ENCODE assay signal across 17 mouse cellular contexts in genomic region chr1:188158675-188159074, GRCm38 (mm10).
DNase-seq lines count a peak whose midpoint lies in the region; ATAC-seq and TF ChIP-seq lines count a peak whose summit lies in the region.
"Had no signal": no experiment of that assay in that cellular context is flagged by ENCODE, and none has a peak within 500 bp of the region (broad histone marks: within the 10 kb centered on the region; RNA-seq: fewer than 3 reads in every experiment).

No protein-coding gene starts in this region.

- no peaks in the 10 kb centered on the region; the same call in 1 of the 2 replicates for H3K79me2 ChIP-seq in MEL (ENCODE audit: control insufficient read depth, insufficient read depth, low read length, poor library complexity)

- no peak overlapping the region for H3K4me3 ChIP-seq in heart, embryonic 13.5 days
- H3K4me3 ChIP-seq in lung, embryonic 14.5 days (ENCODE audit: low read depth, low read length): no peak overlapping the region
- H3K4me3 ChIP-seq in MEL (ENCODE audit: control insufficient read depth in 1 of 2, insufficient read depth in 1 of 2, low read depth in 2 of 2, low read length in 2 of 2): no peak overlapping the region

- ATAC-seq in heart, embryonic 13.5 days (ENCODE audit: extremely low read depth, insufficient number of reproducible peaks, low FRiP score, low TSS enrichment): no peak
- ATAC-seq in lung, embryonic 14.5 days (ENCODE audit: insufficient read depth): peak; percentile 31; the same call in 1 of the 2 replicates
- ATAC-seq: activated CD4-positive, CD25-positive, alpha-beta regulatory T cell, adult 4 months; CD4-positive, CD25-positive, alpha-beta regulatory T cell, adult 4 months; Patski had no signal

- H3K9me3 ChIP-seq in heart, embryonic 13.5 days: no peaks in the 10 kb centered on the region
- H3K9me3 ChIP-seq in lung, embryonic 14.5 days (ENCODE audit: low read depth, low read length): no peaks in the 10 kb centered on the region
- no peaks in the 10 kb centered on the region for H3K9me3 ChIP-seq in MEL (replicated peaks; ENCODE audit: insufficient read depth, low read length)

- H3K36me3 ChIP-seq in heart, embryonic 13.5 days: no peaks in the 10 kb centered on the region
- no peaks in the 10 kb centered on the region for H3K36me3 ChIP-seq in lung, embryonic 14.5 days (ENCODE audit: insufficient read depth)
- peaks cover 0 to 45% of the 10 kb centered on the region in 2 experiments; a peak in 2 of 4 replicates for H3K36me3 ChIP-seq in MEL (ENCODE audit: control insufficient read depth in 1 of 2, insufficient read depth in 2 of 2, low read length in 2 of 2)
- H3K36me3 ChIP-seq: G1E had no signal

- no peaks in the 10 kb centered on the region for H3K27me3 ChIP-seq in heart, embryonic 13.5 days (replicated peaks)
- H3K27me3 ChIP-seq in lung, embryonic 14.5 days (ENCODE audit: insufficient read depth, low read length): no peaks in the 10 kb centered on the region
- no peaks in the 10 kb centered on the region for H3K27me3 ChIP-seq in MEL (ENCODE audit: control insufficient read depth in 1 of 2, insufficient read depth in 2 of 2, low read length in 2 of 2)
- H3K27me3 ChIP-seq: CH12.LX, Patski had no signal

- no peak overlapping the region for H3K9ac ChIP-seq in heart, embryonic 13.5 days
- no peak overlapping the region for H3K9ac ChIP-seq in lung, embryonic 14.5 days
- H3K9ac ChIP-seq in MEL (ENCODE audit: control insufficient read depth, low read depth, low read length, poor library complexity, severe bottlenecking): no peak overlapping the region

- TF ChIP-seq CTCF in lung, embryonic 14.5 days (IDR thresholded peaks at IDR 0.05; ENCODE audit: low read depth): no peak
- no peak for TF ChIP-seq CTCF in MEL (IDR thresholded peaks at IDR 0.05 in 2 of 3, conservative IDR thresholded peaks at IDR 0.05 in 1 of 3; ENCODE audit: control insufficient read depth in 1 of 3, insufficient read depth in 1 of 3, low read depth in 2 of 3, low read length in 3 of 3, poor library complexity in 1 of 3, severe bottlenecking in 1 of 3)

- TF ChIP-seq RAD21 in MEL (IDR thresholded peaks at IDR 0.05; ENCODE audit: low read depth, low read length): no peak

- no peak for DNase-seq in heart, adult 8-10 months (ENCODE audit: low spot score)
- no peak for DNase-seq in lung, embryonic 14.5 days
- no peak for DNase-seq in lung, postnatal 25 days (ENCODE audit: low spot score)
- peak; percentile 62 for DNase-seq in MEL (ENCODE audit: low read depth, low spot score)
- DNase-seq in liver: no peak
- DNase-seq: adrenal gland, adult 8-10 months; B cell, adult 2 months; cerebellum, adult 11 months; cerebellum, adult 11-12 months; cerebellum, adult 18-20 months; cerebellum, adult 2 months had no signal

- H3K27ac ChIP-seq in heart, embryonic 13.5 days (replicated peaks): peak overlapping the region; percentile 30; the same call in 1 of the 2 replicates
- H3K27ac ChIP-seq in lung, embryonic 14.5 days (ENCODE audit: low read depth): no peak overlapping the region
- H3K27ac ChIP-seq in MEL (ENCODE audit: control insufficient read depth, low read depth, low read length): peak overlapping the region; percentile 86

- TF ChIP-seq EP300 in MEL (IDR thresholded peaks at IDR 0.05; ENCODE audit: low read depth in 1 of 2, low read length in 2 of 2): peak; percentile 24 to 63; a peak in 3 of 4 replicates

- H3K4me2 ChIP-seq in heart, embryonic 13.5 days: no peak overlapping the region
- no peak overlapping the region for H3K4me2 ChIP-seq in lung, embryonic 14.5 days

- peaks cover 43% of the 10 kb centered on the region for H3K4me1 ChIP-seq in heart, embryonic 13.5 days
- H3K4me1 ChIP-seq in lung, embryonic 14.5 days (ENCODE audit: insufficient read depth): no peaks in the 10 kb centered on the region
- H3K4me1 ChIP-seq in MEL (ENCODE audit: control insufficient read depth in 1 of 2, insufficient read depth in 2 of 2, low read length in 2 of 2): peaks cover 29 to 49% of the 10 kb centered on the region in 2 experiments

- no peak for TF ChIP-seq POLR2A in MEL (IDR thresholded peaks at IDR 0.05; ENCODE audit: control insufficient read depth in 1 of 2, insufficient read depth in 1 of 2, low read depth in 1 of 2, low read length in 2 of 2, poor library complexity in 1 of 2)

- WGBS in heart, embryonic 13.5 days: 60% methylated on average over 1 of the region's 1 CpGs
- WGBS in lung, embryonic 14.5 days: 54% methylated on average over 1 of the region's 1 CpGs

TF ChIP-seq in MEL, 35 proteins besides CTCF, POLR2A, EP300 and RAD21:
- TF ChIP-seq BHLHE40 (IDR thresholded peaks at IDR 0.05; ENCODE audit: borderline replicate concordance, low read depth, low read length): no peak
- TF ChIP-seq MYC (IDR thresholded peaks at IDR 0.05; ENCODE audit: low read depth, low read length): no peak
- TF ChIP-seq UBTF (IDR thresholded peaks at IDR 0.05; ENCODE audit: borderline replicate concordance, insufficient read depth, low read depth, low read length): no peak
- no peak for TF ChIP-seq MAFK (IDR thresholded peaks at IDR 0.05; ENCODE audit: borderline replicate concordance, low read depth, low read length)
- no peak for TF ChIP-seq GABPA (IDR thresholded peaks at IDR 0.05; ENCODE audit: low read depth, low read length)
- no peak for TF ChIP-seq SMC3 (IDR thresholded peaks at IDR 0.05; ENCODE audit: low read depth, low read length)
- no peak for TF ChIP-seq ZMIZ1 (IDR thresholded peaks at IDR 0.05; ENCODE audit: low read depth, low read length)
- TF ChIP-seq ETS1 (IDR thresholded peaks at IDR 0.05; ENCODE audit: low read depth, low read length): 0 out of 2 replicates have a peak, but pooled peaks have one; percentile 50
- no peak for TF ChIP-seq ZKSCAN1 (IDR thresholded peaks at IDR 0.05; ENCODE audit: low read depth, low read length)
- TF ChIP-seq E2F4 (IDR thresholded peaks at IDR 0.05; ENCODE audit: borderline replicate concordance, low read depth, low read length): no peak
- no peak for TF ChIP-seq POLR2AphosphoS2 (IDR thresholded peaks at IDR 0.05; ENCODE audit: low read length)
- TF ChIP-seq TBP (IDR thresholded peaks at IDR 0.05; ENCODE audit: low read depth, low read length): no peak
- TF ChIP-seq MAZ (IDR thresholded peaks at IDR 0.05; ENCODE audit: low read depth, low read length): no peak
- no peak for TF ChIP-seq MEF2A (IDR thresholded peaks at IDR 0.05; ENCODE audit: extremely low read depth, insufficient replicate concordance, low read depth, low read length, poor library complexity, severe bottlenecking)
- peak; percentile 21; the same call in 1 of the 2 replicates for TF ChIP-seq RCOR1 (IDR thresholded peaks at IDR 0.05; ENCODE audit: low read depth, low read length)
- no peak for TF ChIP-seq MAX (IDR thresholded peaks at IDR 0.05; ENCODE audit: low read length)
- no peak; the same call in 1 of the 2 replicates for TF ChIP-seq MXI1 (IDR thresholded peaks at IDR 0.05; ENCODE audit: low read depth, low read length)
- TF ChIP-seq ZC3H11A (IDR thresholded peaks at IDR 0.05; ENCODE audit: low read depth, low read length): no peak
- no peak for TF ChIP-seq USF1 (IDR thresholded peaks at IDR 0.05; ENCODE audit: low read depth, low read length)
- TF ChIP-seq ZNF384 (IDR thresholded peaks at IDR 0.05; ENCODE audit: low read depth, low read length): no peak
- no peak for TF ChIP-seq CHD2 (IDR thresholded peaks at IDR 0.05; ENCODE audit: low read length)
- peak; percentile 23 for TF ChIP-seq SIN3A (IDR thresholded peaks at IDR 0.05; ENCODE audit: low read length)
- TF ChIP-seq HCFC1 (IDR thresholded peaks at IDR 0.05; ENCODE audit: low read depth, low read length): no peak
- no peak for TF ChIP-seq KAT2A (conservative IDR thresholded peaks at IDR 0.05; ENCODE audit: low read depth, low read length)
- no peak for TF ChIP-seq JUND (IDR thresholded peaks at IDR 0.05; ENCODE audit: low read depth, low read length)
- peak; percentile 66; the same call in 1 of the 2 replicates for TF ChIP-seq TCF12 (IDR thresholded peaks at IDR 0.05; ENCODE audit: low read depth, low read length)
- no peak for TF ChIP-seq NELFE (IDR thresholded peaks at IDR 0.05; ENCODE audit: low read depth, low read length)
- TF ChIP-seq NRF1 (IDR thresholded peaks at IDR 0.05; ENCODE audit: insufficient read depth, low read depth, low read length, poor library complexity, severe bottlenecking): no peak
- TF ChIP-seq USF2 (IDR thresholded peaks at IDR 0.05; ENCODE audit: borderline replicate concordance in 1 of 2, insufficient read depth in 1 of 2, low read depth in 1 of 2, low read length in 2 of 2): no peak
- TF ChIP-seq MYB (IDR thresholded peaks at IDR 0.05; ENCODE audit: low read depth, low read length): no peak
- TF ChIP-seq CHD1 (IDR thresholded peaks at IDR 0.05; ENCODE audit: low read depth, low read length): 0 out of 2 replicates have a peak, but pooled peaks have one; percentile 32
- 0 out of 2 replicates have a peak, but pooled peaks have one; percentile 47 for TF ChIP-seq GATA1 (IDR thresholded peaks at IDR 0.05; ENCODE audit: low read depth, low read length)
- no peak for TF ChIP-seq ELF1 (IDR thresholded peaks at IDR 0.05; ENCODE audit: low read depth, low read length)
- no peak for TF ChIP-seq TAL1 (IDR thresholded peaks at IDR 0.05; ENCODE audit: low read length)
- TF ChIP-seq POLR2AphosphoS5 (IDR thresholded peaks at IDR 0.05; ENCODE audit: borderline replicate concordance, low read depth, low read length): no peak
